Mouse (Mus musculus) limb, embryonic 15.5 days (tissue): ENCODE results near the gene Bcas3. TPM values are rescaled to one million over a fixed set of nuclear protein-coding genes. Genes with fewer than 3 reads are reported as not detected.

Experiments
- ATAC-seq: fragments of 200-750 bp; cut with Nextera tagmentation; 2 replicates; pipeline ENCODE4 v1.8.0; 2017; ENCODE audit warnings: low read depth, moderate TSS enrichment; ENCODE audit not compliant: insufficient number of reproducible peaks, low FRiP score, low TSS enrichment
- H3K27ac ChIP-seq: fragments of 300-500 bp; sonication (generic); 2 replicates; pipeline ENCODE4 v1.5.1; 2015; ENCODE audit warnings: moderate library complexity, mild to moderate bottlenecking, inconsistent platforms
- H3K27me3 ChIP-seq: fragments of 300-500 bp; sonication (generic); 2 replicates; pipeline ENCODE4 v1.6.1; 2015; ENCODE audit warnings: inconsistent platforms
- H3K36me3 ChIP-seq: fragments of 300-500 bp; sonication (generic); 2 replicates; pipeline ENCODE4 v1.6.1; 2015; ENCODE audit warnings: inconsistent platforms
- H3K4me1 ChIP-seq: fragments of 300-500 bp; sonication (generic); 2 replicates; pipeline ENCODE4 v1.6.1; 2015; ENCODE audit warnings: inconsistent platforms
- H3K4me2 ChIP-seq: fragments of 300-500 bp; sonication (generic); 2 replicates; pipeline ENCODE4 v1.6.1; 2015; ENCODE audit warnings: mild to moderate bottlenecking, inconsistent platforms
- H3K4me3 ChIP-seq: fragments of 300-500 bp; sonication (generic); 2 replicates; pipeline ENCODE4 v1.5.1; 2015; ENCODE audit warnings: mild to moderate bottlenecking, inconsistent platforms
- H3K9ac ChIP-seq: fragments of 300-500 bp; sonication (generic); 2 replicates; pipeline ENCODE4 v1.6.1; 2015; ENCODE audit warnings: inconsistent platforms
- H3K9me3 ChIP-seq: fragments of 300-500 bp; sonication (generic); 2 replicates; pipeline ENCODE4 v1.6.1; 2016; ENCODE audit warnings: inconsistent platforms
- WGBS: fragments of 180-500 bp; shearing (Covaris S2); methylation state at CpG from one replicate; pipeline ENCODE4 v1.1.7; 2015; 5-methylcytosine and 5-hydroxymethylcytosine counted together
- polyA plus RNA-seq: library from polyadenylated mRNA; unstranded; fragments of >200 nt; fragmentation: Nextera tagmentation; extraction: Ambion mirVana; gene quantifications from 2 replicates; pipeline ENCODE4 v1.2.1, GENCODE M21; 2015

Bcas3 gene
- polyA plus RNA-seq, 1 experiment from 2014 or later = 23.6 TPM

DNA sequence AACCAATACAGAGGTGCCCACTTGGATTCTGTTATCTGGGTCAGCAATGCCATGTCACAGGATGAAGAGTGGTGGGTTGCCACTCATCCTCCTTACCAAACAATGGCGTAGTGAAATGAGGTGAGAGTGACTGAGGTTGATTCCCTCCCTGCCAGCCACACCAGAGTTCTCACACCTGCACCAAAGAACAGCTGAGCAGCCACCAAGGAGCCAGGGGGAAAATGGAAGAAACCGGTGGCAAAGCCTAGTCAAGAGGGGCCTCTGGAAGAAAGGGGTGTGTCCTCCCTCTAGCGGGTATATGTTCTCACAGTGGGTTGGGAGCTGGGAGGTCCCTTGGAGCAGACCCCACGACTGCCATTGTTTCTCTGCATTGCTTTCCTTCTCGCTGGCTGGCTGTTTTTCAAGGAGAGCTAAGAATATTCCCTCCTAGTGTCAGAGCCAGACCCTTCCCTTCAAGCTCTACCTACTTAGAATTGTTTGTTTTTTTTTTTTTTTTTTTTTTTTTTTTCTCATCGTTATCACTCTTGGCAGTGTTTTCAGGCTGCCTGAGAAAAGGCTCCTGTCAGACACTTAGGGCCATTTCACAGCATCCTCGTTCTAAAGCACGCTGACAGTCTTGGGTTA, 335.0 kb downstream of the Bcas3 start:
- no peaks in the 10 kb centered on the region for H3K27me3 ChIP-seq
- H3K9ac ChIP-seq = no peak overlapping the region
- H3K4me1 ChIP-seq = peaks cover 8% of the 10 kb centered on the region; the same call in 1 of the 2 replicates
- H3K4me2 ChIP-seq = no peak overlapping the region
- no peak overlapping the region for H3K27ac ChIP-seq
- no peak overlapping the region for H3K4me3 ChIP-seq
- 41% methylated on average over 8 of the region's 8 CpGs for WGBS
- ATAC-seq = no peak
- H3K36me3 ChIP-seq = no peaks in the 10 kb centered on the region
- H3K9me3 ChIP-seq = no peaks in the 10 kb centered on the region

DNA sequence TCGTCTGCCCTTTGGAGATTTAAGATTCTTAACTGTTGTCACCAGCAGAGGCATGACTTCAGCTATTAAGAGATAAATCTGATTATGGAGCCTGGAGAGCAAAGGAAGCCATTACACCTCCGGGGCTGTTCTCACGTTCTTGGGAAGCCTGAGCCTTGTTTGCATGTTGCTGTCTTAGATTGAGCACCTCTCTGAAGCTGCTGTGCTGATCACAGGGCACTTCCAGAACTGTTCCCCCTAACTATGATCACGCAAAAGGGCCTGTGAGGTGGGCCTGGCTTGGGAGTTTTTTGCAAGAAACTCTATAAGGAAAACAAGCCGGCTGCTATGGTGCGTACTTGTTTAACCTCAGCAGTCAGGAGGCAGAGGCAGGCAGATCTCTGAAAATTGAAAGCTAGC, 335.5 kb downstream of the Bcas3 start:
- no peaks in the 10 kb centered on the region for H3K9me3 ChIP-seq
- no peaks in the 10 kb centered on the region for H3K36me3 ChIP-seq
- peaks cover 6% of the 10 kb centered on the region; the same call in 1 of the 2 replicates for H3K4me1 ChIP-seq
- no peak overlapping the region for H3K27ac ChIP-seq
- no peak overlapping the region for H3K9ac ChIP-seq
- no peak overlapping the region for H3K4me2 ChIP-seq
- ATAC-seq = no peak
- H3K4me3 ChIP-seq = no peak overlapping the region
- H3K27me3 ChIP-seq = no peaks in the 10 kb centered on the region
- WGBS = 77% methylated on average over 6 of the region's 6 CpGs

DNA sequence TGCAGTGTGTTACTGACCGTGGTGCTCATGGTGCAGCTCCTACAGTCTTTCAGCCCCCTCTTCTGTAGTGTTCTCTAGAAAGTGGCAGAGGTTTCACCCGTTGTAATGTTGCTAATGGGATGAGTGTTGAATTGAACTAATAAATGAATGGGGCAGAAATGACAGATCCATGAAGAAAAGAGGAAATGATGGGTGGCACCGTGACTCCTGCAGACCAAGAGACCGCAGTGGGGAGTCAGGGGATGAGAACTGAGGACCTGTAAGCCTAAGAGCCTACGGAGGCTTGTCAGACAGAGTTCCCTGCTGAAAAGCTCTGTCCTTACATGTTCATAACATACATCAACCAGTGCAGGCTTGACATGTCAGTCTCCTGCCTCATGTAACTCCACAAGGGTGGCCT, 336.3 kb downstream of the Bcas3 start:
- WGBS = 86% methylated on average over 5 of the region's 5 CpGs
- no peak for ATAC-seq
- H3K9me3 ChIP-seq = no peaks in the 10 kb centered on the region
- no peak overlapping the region for H3K4me2 ChIP-seq
- no peak overlapping the region for H3K27ac ChIP-seq
- H3K27me3 ChIP-seq = no peaks in the 10 kb centered on the region
- H3K4me3 ChIP-seq = no peak overlapping the region
- H3K4me1 ChIP-seq = peaks cover 7% of the 10 kb centered on the region; the same call in 1 of the 2 replicates
- no peak overlapping the region for H3K9ac ChIP-seq
- H3K36me3 ChIP-seq = no peaks in the 10 kb centered on the region

DNA sequence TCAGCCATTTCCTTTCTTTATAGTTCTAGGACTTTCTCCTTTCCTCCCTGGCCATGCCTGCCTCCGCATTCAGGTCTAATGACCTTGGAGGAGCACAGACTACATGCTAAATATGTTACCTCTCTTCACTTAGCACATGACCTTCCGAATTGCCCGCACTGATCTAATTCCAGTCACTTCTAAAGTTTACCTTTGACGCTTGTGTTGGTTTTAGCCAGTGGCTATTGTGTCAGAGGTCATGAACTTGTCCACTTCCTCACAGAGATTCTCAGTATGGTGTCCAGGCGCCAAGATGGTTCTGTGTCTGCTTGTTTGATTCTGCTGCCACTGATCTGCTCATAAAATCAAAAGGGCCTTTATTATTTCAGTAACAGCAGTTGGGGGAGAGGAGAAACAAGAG, 338.3 kb downstream of the Bcas3 start:
- Histone ChIP-seq H3K9me3 (no peaks in the 10 kb centered on the region), H3K27me3 (no peaks in the 10 kb centered on the region; the same call in 1 of the 2 replicates), H3K4me3 (no peak overlapping the region), H3K9ac (no peak overlapping the region), H3K36me3 (no peaks in the 10 kb centered on the region), H3K4me1 (peaks cover 18% of the 10 kb centered on the region), H3K4me2 (no peak overlapping the region), H3K27ac (no peak overlapping the region)
- 65% methylated on average over 5 of the region's 5 CpGs for WGBS
- no peak for ATAC-seq

DNA sequence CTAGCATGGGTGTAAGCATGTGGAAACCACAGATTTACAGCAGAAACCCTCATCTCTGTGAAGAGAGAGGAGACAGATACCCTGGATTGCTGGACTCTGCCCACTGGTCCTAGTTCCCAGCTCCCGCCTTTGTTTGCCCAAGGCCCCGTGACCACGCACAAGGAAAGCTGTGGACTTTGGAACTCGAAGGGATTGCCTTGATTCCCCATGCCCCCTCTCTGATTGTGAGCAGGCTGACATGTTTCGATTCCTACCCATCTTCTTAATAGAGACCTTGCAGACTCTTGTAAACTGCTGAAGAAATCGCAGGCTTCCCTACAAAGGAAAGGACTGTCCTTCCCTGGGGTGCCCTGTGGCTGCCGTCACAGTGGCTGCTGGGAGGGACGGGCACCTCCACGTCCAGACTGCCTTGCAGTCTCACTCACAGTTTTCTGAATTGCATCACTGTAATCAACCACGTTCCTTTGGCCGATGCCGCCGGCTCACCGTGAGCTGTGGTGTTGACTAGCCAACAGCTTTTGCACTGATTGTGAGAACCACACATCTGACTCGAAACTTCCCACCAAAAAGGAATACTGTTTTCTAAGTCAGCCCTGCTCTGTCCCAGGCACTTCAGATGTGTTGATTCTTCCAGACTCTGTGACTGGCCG, 342.8 kb downstream of the Bcas3 start:
- Histone ChIP-seq H3K36me3 (no peaks in the 10 kb centered on the region), H3K9me3 (no peaks in the 10 kb centered on the region), H3K4me3 (no peak overlapping the region), H3K9ac (no peak overlapping the region), H3K4me2 (no peak overlapping the region), H3K27ac (no peak overlapping the region), H3K27me3 (peaks cover 10% of the 10 kb centered on the region; the same call in 1 of the 2 replicates), H3K4me1 (peaks cover 24% of the 10 kb centered on the region)
- WGBS = 55% methylated on average over 16 of the region's 16 CpGs
- ATAC-seq = no peak

DNA sequence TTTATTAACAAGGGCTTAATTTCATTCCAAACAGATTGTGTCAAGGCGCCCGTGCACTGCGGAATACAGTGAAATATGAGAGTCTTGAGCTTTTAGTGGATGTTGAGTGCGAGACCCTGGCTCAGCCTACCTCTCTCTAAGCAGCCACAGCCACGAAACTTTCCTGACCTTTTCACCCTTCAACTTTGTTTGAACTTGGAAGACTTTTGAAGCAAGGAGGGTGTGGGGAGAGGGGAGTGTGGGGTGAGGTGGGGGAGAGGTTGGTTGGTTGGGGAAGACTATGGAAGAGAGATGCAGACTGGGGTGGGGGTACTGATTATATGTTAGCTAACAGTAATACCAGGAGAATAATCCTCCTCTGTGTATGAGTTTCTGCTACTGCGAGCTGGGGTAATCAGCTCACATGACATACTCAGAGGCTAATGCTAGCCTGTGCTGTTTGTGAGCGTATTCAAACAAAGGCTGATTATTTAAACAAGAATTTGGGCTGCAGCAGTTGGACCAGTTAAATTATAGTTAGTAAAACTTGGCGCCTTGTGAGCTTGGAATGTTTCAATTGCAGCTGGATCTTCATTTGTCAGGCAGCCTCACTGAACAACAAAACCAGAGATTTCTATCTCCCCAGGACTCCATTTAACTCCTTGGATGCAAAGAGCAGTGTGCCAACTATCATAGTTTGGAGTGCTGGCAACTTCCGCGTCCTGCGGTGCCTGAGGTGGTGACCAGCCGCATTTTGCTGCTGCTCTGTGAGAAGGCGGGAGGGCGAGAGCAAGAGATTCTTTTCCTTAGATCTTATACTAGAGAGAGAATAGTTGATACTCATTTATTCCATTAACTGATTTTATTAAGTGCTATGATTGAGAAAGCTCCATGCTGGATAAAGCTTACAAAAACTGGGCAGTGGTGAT, 343.8 kb downstream of the Bcas3 start:
- no peaks in the 10 kb centered on the region for H3K36me3 ChIP-seq
- H3K9me3 ChIP-seq = no peaks in the 10 kb centered on the region
- WGBS = 41% methylated on average over 14 of the region's 14 CpGs
- peaks cover 13% of the 10 kb centered on the region; the same call in 1 of the 2 replicates for H3K27me3 ChIP-seq
- no peak overlapping the region for H3K4me3 ChIP-seq
- peaks cover 24% of the 10 kb centered on the region for H3K4me1 ChIP-seq
- H3K9ac ChIP-seq = no peak overlapping the region
- H3K27ac ChIP-seq = 0 out of 2 replicates have a peak overlapping the region, but pooled peaks have one; percentile 33
- no peak overlapping the region for H3K4me2 ChIP-seq
- peak; percentile 35; the same call in 1 of the 2 replicates for ATAC-seq

DNA sequence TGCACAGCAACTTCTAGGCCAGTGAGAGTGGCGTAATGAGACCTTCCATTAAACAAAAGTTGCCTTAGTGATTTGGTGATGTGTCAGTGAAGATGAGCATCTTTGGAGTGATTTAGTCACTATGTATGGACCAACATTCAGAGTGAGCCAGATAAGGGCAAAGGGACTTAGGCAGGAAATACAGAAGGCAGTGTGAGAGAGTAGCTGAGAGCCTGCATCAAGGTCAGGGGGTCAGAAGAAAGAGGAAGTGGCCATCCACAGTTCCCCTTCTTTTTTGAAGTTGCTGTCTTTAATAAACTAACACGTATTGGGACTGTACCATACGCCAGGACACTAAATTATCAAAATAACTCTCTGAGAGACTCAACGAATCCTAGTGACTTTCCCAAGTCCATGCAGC, 344.5 kb downstream of the Bcas3 start:
- 82% methylated on average over 4 of the region's 4 CpGs for WGBS
- H3K27ac ChIP-seq = no peak overlapping the region

DNA sequence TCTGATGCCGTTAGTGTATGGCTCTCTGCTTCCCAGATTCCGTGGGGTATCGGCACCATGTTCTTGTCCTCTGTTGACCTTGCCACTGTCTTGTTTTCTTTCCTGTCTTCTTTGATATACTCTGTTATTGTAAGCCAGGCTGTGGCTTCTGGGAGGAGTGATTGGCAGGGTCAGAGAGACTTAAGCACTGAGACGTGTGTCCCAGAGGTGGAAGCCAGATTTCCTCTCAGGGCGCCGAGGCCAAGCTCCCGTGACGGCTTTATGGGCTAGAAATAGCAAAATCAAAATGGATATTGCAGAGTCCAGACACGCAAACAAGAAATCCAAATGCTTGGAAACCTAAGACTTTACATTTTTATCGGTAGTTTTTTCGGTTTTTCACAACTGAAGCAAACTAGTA, 345.3 kb downstream of the Bcas3 start:
- no peak overlapping the region for H3K9ac ChIP-seq
- H3K4me2 ChIP-seq = no peak overlapping the region
- peaks cover 14% of the 10 kb centered on the region; the same call in 1 of the 2 replicates for H3K27me3 ChIP-seq
- peaks cover 21% of the 10 kb centered on the region for H3K4me1 ChIP-seq
- no peak for ATAC-seq
- H3K27ac ChIP-seq = no peak overlapping the region
- no peak overlapping the region for H3K4me3 ChIP-seq
- no peaks in the 10 kb centered on the region for H3K36me3 ChIP-seq
- 64% methylated on average over 11 of the region's 11 CpGs for WGBS
- H3K9me3 ChIP-seq = no peaks in the 10 kb centered on the region

More for the DNA sequence above, 344.5 kb downstream of the Bcas3 start:
- Histone ChIP-seq H3K4me3 (no peak overlapping the region), H3K36me3 (no peaks in the 10 kb centered on the region), H3K27me3 (peaks cover 14% of the 10 kb centered on the region; the same call in 1 of the 2 replicates), H3K9ac (no peak overlapping the region), H3K4me1 (peaks cover 24% of the 10 kb centered on the region), H3K4me2 (no peak overlapping the region), H3K9me3 (no peaks in the 10 kb centered on the region)
- no peak for ATAC-seq

DNA sequence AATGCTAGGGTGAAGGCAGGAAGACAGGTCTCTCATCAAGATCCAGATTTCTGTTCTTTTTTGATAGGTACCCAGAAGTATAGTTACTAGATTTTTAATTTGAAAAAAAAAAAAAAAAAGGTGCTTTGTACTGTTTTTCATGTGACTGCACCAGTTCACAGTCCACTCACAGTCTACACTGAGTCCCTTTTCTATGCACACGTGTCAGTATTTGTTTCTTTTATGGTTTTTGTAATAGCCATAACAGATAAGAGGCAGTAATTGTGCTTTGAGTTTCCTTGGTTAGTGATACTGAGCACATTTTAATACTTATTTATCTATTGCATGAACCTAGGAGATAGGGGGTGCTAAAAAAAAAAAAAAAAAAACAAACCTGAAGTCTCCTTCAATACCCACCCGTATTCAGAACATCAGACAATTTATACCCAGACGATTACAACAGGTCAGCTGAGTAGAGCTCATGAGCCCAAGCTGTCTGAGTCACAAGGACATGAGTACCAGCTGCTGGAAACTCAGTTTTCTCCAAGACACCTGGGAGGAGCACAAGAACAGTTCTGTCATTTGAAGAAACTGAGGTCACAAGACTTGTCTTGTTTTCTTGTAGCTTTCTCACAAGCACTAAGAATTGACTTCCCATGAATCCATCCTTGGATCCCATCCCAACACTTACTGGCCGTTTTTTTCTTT, 351.2 kb downstream of the Bcas3 start:
- Histone ChIP-seq H3K4me1 (peaks cover 1% of the 10 kb centered on the region; the same call in 1 of the 2 replicates), H3K36me3 (no peaks in the 10 kb centered on the region), H3K27me3 (peaks cover 35% of the 10 kb centered on the region; the same call in 1 of the 2 replicates), H3K4me2 (no peak overlapping the region), H3K9me3 (no peaks in the 10 kb centered on the region), H3K27ac (no peak overlapping the region), H3K9ac (no peak overlapping the region), H3K4me3 (no peak overlapping the region)
- no peak for ATAC-seq
- WGBS = 77% methylated on average over 4 of the region's 4 CpGs

DNA sequence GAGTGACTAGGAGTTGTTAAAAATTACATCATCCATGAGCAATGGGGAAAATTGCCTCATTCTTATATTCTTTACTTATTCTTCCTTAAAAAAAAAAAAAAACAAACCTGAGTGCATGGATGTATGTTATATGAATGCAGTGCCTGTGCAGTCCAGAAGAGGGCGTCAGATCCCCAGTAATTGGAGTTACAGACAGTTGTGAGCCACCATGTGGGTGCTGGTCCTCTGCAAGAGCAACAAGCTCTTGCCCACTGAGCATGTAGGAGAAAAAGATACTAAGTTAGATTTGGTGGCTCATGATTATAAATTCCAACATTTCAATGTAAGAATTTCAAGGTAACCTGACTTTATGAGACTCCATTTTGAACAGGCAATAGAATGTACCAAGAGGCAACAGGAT, 353.7 kb downstream of the Bcas3 start:
- H3K27me3 ChIP-seq = peaks cover 44% of the 10 kb centered on the region
- H3K4me2 ChIP-seq = no peak overlapping the region
- H3K4me1 ChIP-seq = peaks cover 11% of the 10 kb centered on the region
- no peak overlapping the region for H3K27ac ChIP-seq
- H3K9me3 ChIP-seq = no peaks in the 10 kb centered on the region
- no peak overlapping the region for H3K4me3 ChIP-seq
- 35% methylated on average over 1 of the region's 1 CpGs for WGBS
- no peaks in the 10 kb centered on the region for H3K36me3 ChIP-seq
- ATAC-seq = no peak
- no peak overlapping the region for H3K9ac ChIP-seq

DNA sequence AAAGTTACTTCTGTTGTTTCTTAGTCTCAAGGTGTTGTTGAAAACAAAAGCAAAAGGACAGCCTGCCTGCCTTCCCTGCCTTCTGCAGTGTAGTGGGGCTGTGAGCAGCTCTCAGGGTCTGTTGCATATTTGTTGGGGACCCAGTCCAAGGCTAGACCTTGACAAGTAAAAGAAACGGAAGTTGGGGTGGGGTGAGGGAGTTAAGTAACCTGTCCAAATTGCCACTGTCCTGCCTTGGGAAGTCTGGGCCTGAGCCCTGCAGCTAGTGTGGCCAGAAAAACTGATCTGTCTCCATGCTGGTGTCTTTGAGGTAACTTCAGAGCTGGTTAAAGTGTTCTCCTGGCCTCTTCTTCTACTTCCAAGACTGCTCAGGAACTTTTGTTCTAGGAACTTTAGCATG, 354.5 kb downstream of the Bcas3 start:
- Histone ChIP-seq H3K9ac (no peak overlapping the region), H3K27me3 (peaks cover 50% of the 10 kb centered on the region), H3K4me1 (peaks cover 12% of the 10 kb centered on the region), H3K4me2 (no peak overlapping the region), H3K36me3 (no peaks in the 10 kb centered on the region), H3K4me3 (no peak overlapping the region), H3K9me3 (no peaks in the 10 kb centered on the region), H3K27ac (no peak overlapping the region)
- ATAC-seq = no peak
- WGBS = 86% methylated on average over 1 of the region's 1 CpGs
